Mouse (Mus musculus) cortical plate, adult 2 months (tissue): ENCODE measurements at regions not wholly inside any gene's neighbourhood (a gene's known extent, or its start where the extent isn't known, plus 50 kb on each side); places are given as distances from the start of the nearest gene placed in this dataset.

ENCODE experiments used
- H3K27ac ChIP-seq: fragments of 200-500 bp; 2 replicates; pipeline ENCODE4 v1.5.1; 2012; ENCODE audit warnings: low read length, control low read depth, inconsistent platforms; ENCODE audit not compliant: insufficient read depth
- H3K4me1 ChIP-seq: fragments of 200-500 bp; 2 replicates; pipeline ENCODE4 v1.6.1; 2011; ENCODE audit warnings: low read length; ENCODE audit not compliant: control insufficient read depth, insufficient read depth
- H3K4me3 ChIP-seq: fragments of 200-500 bp; 2 replicates; pipeline ENCODE4 v1.5.1; 2011; ENCODE audit warnings: mild to moderate bottlenecking, low read length, control low read depth; ENCODE audit not compliant: insufficient read depth
- CTCF ChIP-seq: fragments of 200-500 bp; IDR thresholded peaks from 2 replicates; pipeline ENCODE4 v1.5.1; 2011; ENCODE audit warnings: mild to moderate bottlenecking, control low read depth, low read length; ENCODE audit not compliant: insufficient read depth; ENCODE audit errors: extremely low read depth
- POLR2A ChIP-seq: fragments of 200-500 bp; IDR thresholded peaks from 2 replicates; pipeline ENCODE4 v1.6.1; 2011; ENCODE audit warnings: mild to moderate bottlenecking, low read length, control low read depth; ENCODE audit not compliant: insufficient read depth; ENCODE audit errors: extremely low read depth

DNA sequence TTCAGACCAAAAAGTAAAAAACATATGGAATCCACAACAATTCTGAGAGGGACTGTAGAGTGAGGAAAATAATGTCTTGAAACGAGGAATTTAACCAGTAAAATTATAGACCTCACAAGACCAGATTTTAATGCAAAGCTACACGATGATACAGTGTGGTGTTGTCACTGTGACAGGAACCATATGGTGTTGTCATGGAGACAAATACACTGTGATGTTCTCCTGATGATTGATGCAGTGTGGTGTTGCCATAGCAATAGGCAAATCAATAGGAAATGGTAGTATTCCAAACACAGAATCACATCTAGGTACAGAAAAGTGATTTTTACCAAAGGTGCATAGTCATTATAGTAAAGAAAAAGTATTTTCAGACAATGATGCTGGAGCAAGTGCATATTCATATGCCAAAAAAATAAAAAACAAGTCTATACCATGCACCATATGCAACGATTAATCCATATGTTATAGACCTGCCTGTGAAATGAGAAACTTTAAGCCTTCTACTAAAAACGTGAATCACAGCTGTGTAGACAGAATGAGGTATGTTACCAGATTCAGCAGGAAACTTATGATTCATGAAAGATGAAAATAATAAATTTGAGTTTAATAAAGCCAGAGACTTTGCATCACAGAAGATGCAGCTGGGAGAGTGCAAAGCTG lies 149.6 kb downstream of the Thbs2 start:
- TF ChIP-seq POLR2A = no peak
- TF ChIP-seq CTCF = no peak
- Histone ChIP-seq H3K4me3 (no peak overlapping the region), H3K4me1 (peaks cover 1% of the 10 kb centered on the region; the same call in 1 of the 2 replicates), H3K27ac (no peak overlapping the region)

DNA sequence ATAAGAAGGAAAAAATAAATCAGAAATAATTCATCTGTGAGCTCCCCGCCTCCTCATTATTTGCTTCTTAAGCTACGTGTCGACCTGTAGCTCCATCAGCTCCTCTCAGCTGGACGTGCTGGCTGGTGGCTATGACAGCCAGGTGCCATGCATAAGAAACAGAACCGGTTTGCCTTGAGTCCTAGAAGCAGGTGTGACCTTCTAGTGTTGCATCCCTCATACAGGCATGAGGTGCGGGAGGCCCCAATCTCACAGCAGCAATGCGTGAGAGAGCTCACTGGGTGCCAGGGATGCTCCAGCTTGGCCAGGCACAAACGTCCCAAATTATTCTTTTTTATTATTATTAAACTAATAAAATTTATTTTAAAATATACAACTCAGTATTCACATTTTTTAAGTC lies 153.0 kb downstream of the Thbs2 start:
- Histone ChIP-seq H3K27ac (no peak overlapping the region), H3K4me3 (no peak overlapping the region), H3K4me1 (peaks cover 4% of the 10 kb centered on the region)
- no peak for TF ChIP-seq CTCF

DNA sequence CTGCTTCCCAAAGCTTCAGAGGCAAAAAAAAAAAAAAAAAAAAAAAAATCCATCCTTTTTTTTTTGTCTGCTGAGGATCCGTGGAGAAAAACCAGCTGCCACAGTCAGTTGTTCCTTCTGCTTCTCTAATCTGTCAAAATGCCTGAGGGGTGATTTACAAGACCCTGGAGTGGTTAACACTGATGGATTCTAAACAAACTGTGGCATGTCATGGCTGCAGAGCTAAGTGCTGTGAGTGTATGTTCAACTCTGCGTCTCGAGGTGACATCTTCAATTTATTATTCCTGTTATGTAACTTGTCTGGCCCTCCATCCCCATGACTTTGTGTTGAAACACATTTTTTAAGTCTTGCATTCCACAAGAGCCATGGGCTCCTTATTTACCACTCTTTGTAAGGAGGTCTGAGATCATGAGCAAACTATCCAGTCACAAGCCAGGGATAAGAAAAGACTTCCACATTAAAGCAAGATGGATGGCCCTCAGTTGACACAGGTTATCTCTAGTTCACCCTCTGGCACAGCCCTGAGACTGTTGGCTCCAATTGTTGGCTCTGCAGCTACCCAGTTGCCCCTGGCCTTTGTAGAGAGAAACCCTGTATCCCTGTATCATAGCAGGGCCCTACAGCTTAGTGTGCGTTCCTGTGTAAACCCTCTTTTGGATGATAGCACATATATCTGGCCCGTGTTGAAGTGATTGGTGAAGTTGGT lies 153.6 kb downstream of the Thbs2 start:
- Histone ChIP-seq H3K4me1 (peaks cover 4% of the 10 kb centered on the region), H3K4me3 (no peak overlapping the region), H3K27ac (no peak overlapping the region)
- TF ChIP-seq POLR2A = no peak
- no peak for TF ChIP-seq CTCF

DNA sequence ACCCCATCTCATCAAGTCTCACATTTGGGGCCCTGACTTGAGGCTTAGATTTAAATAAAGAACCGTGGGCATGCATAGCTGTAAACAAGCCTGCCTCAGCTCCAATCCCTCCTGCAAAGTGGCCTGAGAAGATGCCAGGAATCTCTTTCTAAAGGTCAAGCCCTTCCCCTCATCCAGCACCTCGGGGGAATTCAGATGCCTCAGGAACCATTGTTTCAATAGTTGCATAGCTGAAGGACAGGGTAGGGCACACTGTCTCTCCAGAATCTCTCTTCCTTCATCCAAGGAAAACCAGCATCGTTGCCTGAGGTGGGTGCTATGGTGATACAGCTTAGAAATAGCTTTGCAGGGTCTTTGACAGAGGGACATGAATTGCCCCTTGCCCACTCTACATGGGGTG lies 154.4 kb downstream of the Thbs2 start:
- peak overlapping the region; percentile 13; the same call in 1 of the 2 replicates for H3K27ac ChIP-seq
- TF ChIP-seq POLR2A (no peak), CTCF (no peak)
- H3K4me3 ChIP-seq = no peak overlapping the region
- H3K4me1 ChIP-seq = peaks cover 4% of the 10 kb centered on the region

DNA sequence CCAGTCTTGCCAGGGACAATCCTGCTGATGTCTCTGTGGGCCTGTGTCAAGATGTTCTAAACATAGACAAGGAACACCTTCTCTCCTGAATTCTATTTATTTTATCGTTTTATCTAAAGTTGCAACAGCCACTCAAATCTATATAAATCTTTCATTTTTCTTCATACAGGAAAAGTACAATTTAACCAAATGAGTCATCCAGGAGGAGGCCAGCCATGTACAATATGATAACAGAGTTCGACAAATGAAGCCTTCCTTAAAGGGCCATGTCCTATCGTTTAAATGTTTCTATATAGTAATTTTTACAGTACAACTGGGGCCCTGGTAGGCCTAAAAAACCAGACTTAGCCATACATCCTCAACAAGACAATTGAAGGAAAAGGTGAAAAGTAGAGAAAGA lies 154.8 kb downstream of the Thbs2 start:
- Histone ChIP-seq H3K27ac (no peak overlapping the region), H3K4me3 (no peak overlapping the region), H3K4me1 (peaks cover 3% of the 10 kb centered on the region)
- TF ChIP-seq POLR2A (no peak), CTCF (no peak)

DNA sequence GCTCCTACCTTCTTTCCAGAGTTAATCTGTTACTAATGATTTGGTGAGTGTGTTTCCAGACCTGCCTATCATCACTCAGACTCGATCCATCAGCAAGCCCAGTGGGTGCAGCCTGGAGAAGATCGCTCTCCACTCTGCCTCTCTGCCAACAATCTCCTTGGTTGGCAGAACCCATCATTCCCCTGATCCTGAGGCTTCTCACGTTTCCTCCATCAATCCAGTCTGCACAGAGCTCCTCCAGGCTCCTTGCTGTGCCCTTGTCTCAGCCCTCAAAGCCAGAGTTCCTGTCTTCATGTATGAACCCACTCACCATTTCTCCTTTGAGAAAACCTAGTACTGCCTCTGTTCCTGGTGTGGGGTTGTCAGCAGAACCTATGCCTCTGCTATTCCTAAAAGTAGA lies 155.5 kb downstream of the Thbs2 start:
- Histone ChIP-seq H3K4me1 (peaks cover 3% of the 10 kb centered on the region), H3K27ac (no peak overlapping the region), H3K4me3 (no peak overlapping the region)
- TF ChIP-seq POLR2A (no peak), CTCF (no peak)

DNA sequence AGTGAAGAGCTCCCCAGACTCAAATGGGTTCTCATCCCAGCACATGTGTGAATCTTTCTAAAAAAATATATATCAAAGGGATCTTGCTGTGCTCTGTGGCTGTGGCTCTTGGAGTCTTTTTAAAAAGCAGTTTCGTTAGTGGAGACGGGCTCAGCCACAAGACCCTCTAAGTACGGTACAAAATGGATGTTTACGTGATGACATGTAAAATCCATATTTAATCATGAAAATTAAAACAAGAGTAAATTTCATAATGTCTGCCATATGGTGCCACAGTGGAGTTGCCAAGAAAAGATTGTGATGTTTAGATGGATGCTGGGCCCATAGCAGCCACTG lies 161.1 kb downstream of the Thbs2 start:
- no peak overlapping the region for H3K27ac ChIP-seq
- TF ChIP-seq CTCF (no peak), POLR2A (no peak)
- H3K4me3 ChIP-seq = no peak overlapping the region
- no peaks in the 10 kb centered on the region; the same call in 1 of the 2 replicates for H3K4me1 ChIP-seq

DNA sequence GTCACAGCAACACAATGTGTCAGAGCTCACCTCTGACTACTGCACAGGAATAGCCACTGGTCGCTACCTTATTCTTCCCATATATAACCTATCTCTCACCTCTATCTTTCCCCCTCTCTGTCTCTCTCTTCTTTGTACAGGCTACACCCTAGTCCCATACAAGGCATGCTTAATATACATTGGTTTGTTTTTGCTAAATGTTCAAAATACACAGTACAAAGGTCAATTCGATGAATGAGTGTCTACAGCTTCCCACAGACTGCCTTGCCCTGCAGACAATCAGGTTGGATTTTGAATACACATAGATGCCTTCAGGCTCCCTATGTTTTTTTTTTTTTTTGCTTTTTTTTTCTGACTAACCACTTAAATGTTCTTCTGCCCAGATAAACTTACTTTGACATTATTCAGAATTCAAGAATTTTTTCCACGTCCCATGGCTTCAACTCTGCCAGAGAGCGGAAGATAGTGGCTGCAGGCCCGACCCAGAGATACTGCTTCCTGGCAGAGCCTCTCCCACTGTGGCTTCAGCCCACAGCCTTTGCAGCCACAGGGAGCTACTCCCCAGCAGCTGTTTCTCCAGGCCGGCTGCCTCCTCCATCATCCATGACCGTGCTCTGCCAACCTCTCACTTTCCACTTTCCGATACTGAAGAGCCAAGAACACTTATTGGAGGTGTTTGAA lies 161.6 kb downstream of the Thbs2 start:
- Histone ChIP-seq H3K4me3 (no peak overlapping the region), H3K4me1 (no peaks in the 10 kb centered on the region; the same call in 1 of the 2 replicates), H3K27ac (no peak overlapping the region)
- TF ChIP-seq CTCF (no peak), POLR2A (no peak)

DNA sequence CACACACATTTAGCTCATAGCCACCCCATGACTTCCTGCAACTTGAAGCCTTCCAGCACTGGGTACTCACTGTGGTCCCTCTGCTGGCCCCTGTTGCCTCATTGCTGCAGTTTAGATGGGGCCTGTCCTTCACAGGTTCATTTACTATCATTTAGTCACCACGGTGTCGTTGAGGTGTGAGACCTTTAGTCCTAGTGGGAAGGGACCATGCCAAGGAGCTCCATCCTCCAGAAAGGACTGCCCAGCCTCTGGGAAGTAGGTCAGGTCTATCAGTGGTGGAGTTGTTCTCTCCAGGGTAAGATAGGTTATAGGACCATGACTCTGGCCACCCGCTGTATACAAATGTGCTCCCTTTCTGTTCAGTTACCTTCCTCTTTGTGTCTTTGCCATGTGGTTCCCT lies 162.2 kb downstream of the Thbs2 start:
- Histone ChIP-seq H3K27ac (no peak overlapping the region), H3K4me1 (no peaks in the 10 kb centered on the region; the same call in 1 of the 2 replicates), H3K4me3 (no peak overlapping the region)
- no peak for TF ChIP-seq CTCF
- TF ChIP-seq POLR2A = no peak

DNA sequence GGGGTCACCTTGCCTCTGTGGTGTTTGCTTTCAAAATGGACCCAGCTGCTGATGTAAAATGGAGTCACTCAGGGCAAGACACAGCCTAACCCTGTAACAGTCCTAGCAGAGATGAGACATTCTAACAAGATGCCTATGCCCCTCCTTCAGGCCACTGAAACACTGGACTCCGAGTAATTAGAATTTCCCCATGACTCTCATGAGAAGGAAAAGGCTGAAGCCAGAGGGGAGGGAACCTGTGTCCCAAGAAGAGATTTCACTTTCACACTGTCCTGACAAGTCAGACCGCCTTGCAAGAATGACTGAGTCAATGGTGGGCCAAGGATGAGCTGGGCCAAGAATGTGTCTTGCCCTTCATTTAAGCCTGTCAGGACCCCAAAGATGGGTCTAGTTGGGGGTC lies 166.3 kb downstream of the Thbs2 start:
- no peak overlapping the region for H3K4me3 ChIP-seq
- no peak for TF ChIP-seq CTCF
- no peak for TF ChIP-seq POLR2A

More for the DNA sequence above, 166.3 kb downstream of the Thbs2 start:
- no peaks in the 10 kb centered on the region for H3K4me1 ChIP-seq
- no peak overlapping the region for H3K27ac ChIP-seq
